Mouse (Mus musculus): ENCODE results near the gene Mfsd7a. TPM values are rescaled to one million over a fixed set of nuclear protein-coding genes. Genes with fewer than 3 reads are reported as not detected.

Mfsd7a gene
- polyA plus RNA-seq, 2 experiments from 2014 or later = not detected

DNA sequence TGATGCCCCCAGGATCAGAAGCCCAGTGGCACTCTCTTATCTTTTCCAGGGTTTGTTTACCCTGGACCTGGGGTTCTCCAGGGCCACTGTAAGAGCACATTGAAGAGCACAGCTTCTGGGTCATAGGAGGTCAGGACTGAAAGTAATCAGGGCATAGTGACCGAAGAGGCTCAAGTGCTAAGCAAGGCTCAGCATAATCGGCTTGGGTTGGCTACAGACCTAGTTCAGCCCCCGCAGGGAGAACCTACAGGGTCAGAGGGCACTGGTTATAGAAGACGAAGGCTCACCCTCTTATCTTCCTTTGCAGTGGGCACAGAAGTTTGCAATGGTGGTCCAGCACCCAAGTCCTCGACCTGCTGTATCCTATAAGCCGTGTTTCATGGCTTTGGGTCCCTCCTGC is 17.5 kb downstream of the Mfsd7a start:
- no peak for ATAC-seq

DNA sequence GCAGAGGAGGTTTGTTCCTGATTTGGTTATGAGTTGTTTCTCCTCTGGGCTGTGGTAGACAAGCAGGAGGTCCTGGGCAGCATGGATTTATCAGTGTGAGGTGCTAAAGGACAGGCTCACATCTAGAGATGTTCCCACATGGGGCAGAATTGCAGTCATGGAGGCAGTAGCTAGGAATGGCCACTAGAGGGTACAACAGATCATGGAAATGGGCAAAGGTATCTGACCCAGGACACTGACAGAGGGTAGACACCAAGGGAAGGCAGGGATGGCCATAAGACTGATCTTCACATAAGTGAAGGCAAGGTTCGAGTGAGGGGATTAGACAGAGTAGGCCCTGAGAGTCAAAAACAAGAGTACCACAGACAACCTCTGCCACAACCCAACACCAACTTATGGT is 21.5 kb downstream of the Mfsd7a start:
- peak; percentile 85 for ATAC-seq

DNA sequence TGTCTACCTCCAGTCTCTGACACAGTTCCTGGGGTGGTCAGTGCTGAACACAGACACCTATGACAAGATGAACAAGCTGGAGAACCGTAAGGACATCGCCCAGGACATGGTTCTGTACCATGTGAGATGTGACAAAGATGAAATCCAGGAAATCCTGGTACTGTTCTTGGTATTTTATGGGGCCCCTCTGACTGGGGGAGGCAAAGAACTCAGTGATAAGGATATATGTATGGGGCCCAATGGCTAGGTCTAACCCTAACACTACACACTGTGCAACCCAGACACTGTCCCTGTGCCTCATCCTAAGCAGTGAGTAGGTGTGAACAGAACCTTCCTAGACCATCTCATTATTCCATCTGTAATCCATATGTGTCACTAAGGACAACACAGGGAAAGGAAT is 25.3 kb downstream of the Mfsd7a start:
- ATAC-seq = no peak

DNA sequence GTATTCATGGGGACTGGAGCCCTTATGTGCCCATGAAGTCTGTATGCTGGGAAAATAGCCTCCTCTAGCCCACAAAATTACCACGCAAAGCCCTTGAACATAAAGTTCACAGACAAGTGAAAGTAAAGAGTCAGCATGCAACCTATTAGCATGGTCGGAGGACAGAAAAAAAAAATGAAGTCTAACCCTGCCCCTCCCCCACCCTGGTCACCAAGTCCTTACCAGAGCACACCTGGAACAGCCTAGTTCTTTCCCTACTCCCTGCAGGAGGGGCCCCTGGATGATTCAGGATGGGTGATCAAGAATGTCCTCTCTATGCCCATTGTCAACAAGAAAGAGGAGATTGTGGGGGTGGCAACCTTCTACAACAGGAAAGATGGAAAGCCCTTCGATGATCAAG is 25.9 kb downstream of the Mfsd7a start:
- no peak for ATAC-seq

DNA sequence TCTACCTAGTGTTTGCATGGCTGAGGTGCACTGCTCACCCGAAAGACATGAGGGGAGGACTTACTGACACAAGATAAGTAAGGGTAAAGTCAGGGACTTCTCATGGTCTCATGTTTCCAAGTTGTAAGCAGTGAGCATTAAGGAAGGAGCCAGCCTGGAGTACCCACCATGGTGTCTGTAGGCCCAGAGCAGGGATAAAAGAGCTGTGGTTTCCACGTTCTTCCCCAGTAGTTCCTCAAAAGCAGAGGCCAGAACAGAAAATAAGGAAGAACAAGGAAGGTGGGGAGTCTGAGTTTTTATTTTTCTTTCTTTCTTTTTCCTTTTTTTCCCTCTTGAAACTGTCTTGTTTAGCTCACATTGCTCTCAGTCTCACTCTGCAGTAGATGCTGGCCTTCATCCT is 34.0 kb downstream of the Mfsd7a start:
- no peak for ATAC-seq

DNA sequence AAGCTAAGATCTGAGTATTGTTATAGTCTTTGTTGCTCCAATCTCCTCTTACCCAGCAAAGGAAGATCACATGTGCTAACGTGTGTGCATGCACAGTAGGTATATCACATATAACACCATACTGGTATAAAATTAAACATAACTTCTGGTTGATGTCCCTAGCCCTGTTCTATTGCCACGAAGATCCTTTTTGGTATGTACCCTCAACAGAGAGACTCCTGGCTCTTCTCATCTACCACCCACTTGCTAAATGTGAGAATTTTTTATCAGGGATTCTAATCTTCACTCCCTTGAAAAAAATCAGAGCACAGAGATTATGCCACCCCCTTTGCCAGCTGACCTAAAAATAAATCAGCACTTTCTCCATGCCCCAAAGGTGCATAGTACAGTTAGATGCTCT is 41.7 kb downstream of the Mfsd7a start:
- no peak for ATAC-seq

DNA sequence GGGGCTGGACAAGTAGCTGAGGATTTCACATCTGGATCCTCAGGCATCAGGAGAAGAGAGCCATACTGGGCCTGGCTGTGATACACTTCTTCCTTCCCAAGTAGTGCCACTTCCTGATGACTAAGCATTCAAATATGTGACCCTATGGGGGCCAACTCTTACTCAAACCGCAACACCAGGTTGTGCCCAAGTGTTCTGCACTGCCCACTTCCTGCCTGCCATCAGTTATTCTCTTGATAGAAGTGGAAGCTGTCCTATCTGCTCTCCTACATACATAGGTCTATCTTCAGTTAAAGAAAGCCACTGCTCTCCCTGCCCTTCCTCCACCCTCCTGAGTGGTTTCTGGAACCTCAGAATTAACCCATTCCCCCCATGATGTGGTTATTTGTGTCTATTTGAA is 43.2 kb downstream of the Mfsd7a start:
- ATAC-seq = no peak

DNA sequence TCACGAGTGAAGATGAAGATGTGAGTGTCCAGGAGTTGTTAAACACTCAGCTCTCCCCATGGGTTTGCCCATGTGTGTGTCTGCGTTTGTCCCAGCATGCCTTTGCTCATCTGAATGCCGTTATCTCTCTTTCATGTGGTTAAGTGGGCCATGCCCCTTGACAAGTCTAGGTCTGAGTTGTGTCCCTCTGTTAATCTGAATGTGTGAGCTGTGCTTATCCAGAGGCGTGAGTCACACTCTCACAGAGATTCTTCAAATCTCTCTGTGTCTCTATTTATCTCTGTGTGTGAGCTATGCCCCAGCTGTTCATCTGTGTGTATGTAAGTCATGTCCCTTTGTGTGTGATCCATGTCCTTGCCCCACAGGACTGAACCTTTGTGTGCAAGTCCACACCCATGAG is 45.2 kb downstream of the Mfsd7a start:
- no peak for ATAC-seq

Other genes starting within 250 kb of the Mfsd7a start
- 10 to 100 TPM; 33.0 to 36.0 TPM for gene Dr1, start 180.0 kb downstream of the Mfsd7a start, polyA plus RNA-seq (2017; shearing (Covaris generic))
- gene Pigg, start 136.3 kb downstream of the Mfsd7a start, polyA plus RNA-seq (2017; shearing (Covaris generic)) = 1 to 10 TPM; 2.7 to 5.7 TPM
- not detected for gene Gm42517, start 81.0 kb downstream of the Mfsd7a start, polyA plus RNA-seq (2017; shearing (Covaris generic))
- gene Pde6b, start 60.5 kb downstream of the Mfsd7a start, polyA plus RNA-seq (2017; shearing (Covaris generic)) = 1 to 10 TPM; 1.5 to 1.8 TPM
- 100 to 1,000 TPM; 145 to 234 TPM for gene Atp5k, start 14.4 kb downstream of the Mfsd7a start, polyA plus RNA-seq (2017; shearing (Covaris generic))
- gene Pcgf3, start 12.3 kb upstream of the Mfsd7a start, polyA plus RNA-seq (2017; shearing (Covaris generic)) = 1 to 10 TPM; 3.2 to 3.6 TPM
- not detected for gene Cplx1, start 101.1 kb upstream of the Mfsd7a start, polyA plus RNA-seq (2017; shearing (Covaris generic))
- 100 to 1,000 TPM in 1 of 2 experiments, 10 to 100 TPM in 1; 65.0 to 101 TPM for gene Gak, start 180.9 kb upstream of the Mfsd7a start, polyA plus RNA-seq (2017; shearing (Covaris generic))
- 10 to 100 TPM; 38.6 to 56.7 TPM for gene Tmem175, start 180.9 kb upstream of the Mfsd7a start, polyA plus RNA-seq (2017; shearing (Covaris generic))
- 10 to 100 TPM; 22.1 to 56.4 TPM for gene Idua, start 211.4 kb upstream of the Mfsd7a start, polyA plus RNA-seq (2017; shearing (Covaris generic))
- 1 to 10 TPM; 5.2 to 7.0 TPM for gene Dgkq, start 220.8 kb upstream of the Mfsd7a start, polyA plus RNA-seq (2017; shearing (Covaris generic))
- under 1 TPM; 0.16 to 0.20 TPM for gene Slc26a1, start 226.7 kb upstream of the Mfsd7a start, polyA plus RNA-seq (2017; shearing (Covaris generic))
- gene Fgfrl1, start 243.5 kb upstream of the Mfsd7a start, polyA plus RNA-seq (2017; shearing (Covaris generic)) = under 1 TPM in 1 of 2 experiments, not detected in 1; 0.67 TPM

All from CD4-positive, CD25-positive, alpha-beta regulatory T cell, adult 4 months (primary cell).